Mouse (Mus musculus): ENCODE data around the gene Ric8a. TPM values are rescaled to one million over a fixed set of nuclear protein-coding genes. Genes with fewer than 3 reads are reported as not detected.
A peak's percentile ranks its signal among the peaks of the same experiment; 100 is the strongest.
"Not testable (repeated sequence)": the region's sequence is repeated elsewhere in the genome, so short reads cannot be mapped to it uniquely, and the experiment has no call there.

The Ric8a gene
- polyA plus RNA-seq, 1 experiment from 2014 or later = 68.0 TPM

GRCm38 (mm10) chr7:140880419-140880818 is 23.7 kb downstream of the Ric8a start:
- H3K4me1 ChIP-seq (ENCODE audit: insufficient read depth, low read depth, low read length) = no peaks in the 10 kb centered on the region
- H3K36me3 ChIP-seq (ENCODE audit: insufficient read depth, low read length) = peaks cover 14% of the 10 kb centered on the region; the same call in 1 of the 2 replicates
- 73% methylated on average over 3 of the region's 3 CpGs for WGBS
- H3K4me3 ChIP-seq (ENCODE audit: low read depth, low read length) = no peak overlapping the region
- no peaks in the 10 kb centered on the region for H3K9me3 ChIP-seq (ENCODE audit: low read length)
- no peaks in the 10 kb centered on the region for H3K27me3 ChIP-seq (replicated peaks; ENCODE audit: insufficient read depth, low read length)
- no peak overlapping the region for H3K27ac ChIP-seq (ENCODE audit: low read length)
- H3K9ac ChIP-seq (replicated peaks; ENCODE audit: low read depth) = no peak overlapping the region
- H3K4me2 ChIP-seq (replicated peaks; ENCODE audit: low read depth, low read length) = no peak overlapping the region
- ATAC-seq (no peak), DNase-seq (ENCODE audit: low spot score) (no peak)
- no peak for TF ChIP-seq EP300 (IDR thresholded peaks at IDR 0.05)
- TF ChIP-seq CTCF (IDR thresholded peaks at IDR 0.05) = no peak

DNA sequence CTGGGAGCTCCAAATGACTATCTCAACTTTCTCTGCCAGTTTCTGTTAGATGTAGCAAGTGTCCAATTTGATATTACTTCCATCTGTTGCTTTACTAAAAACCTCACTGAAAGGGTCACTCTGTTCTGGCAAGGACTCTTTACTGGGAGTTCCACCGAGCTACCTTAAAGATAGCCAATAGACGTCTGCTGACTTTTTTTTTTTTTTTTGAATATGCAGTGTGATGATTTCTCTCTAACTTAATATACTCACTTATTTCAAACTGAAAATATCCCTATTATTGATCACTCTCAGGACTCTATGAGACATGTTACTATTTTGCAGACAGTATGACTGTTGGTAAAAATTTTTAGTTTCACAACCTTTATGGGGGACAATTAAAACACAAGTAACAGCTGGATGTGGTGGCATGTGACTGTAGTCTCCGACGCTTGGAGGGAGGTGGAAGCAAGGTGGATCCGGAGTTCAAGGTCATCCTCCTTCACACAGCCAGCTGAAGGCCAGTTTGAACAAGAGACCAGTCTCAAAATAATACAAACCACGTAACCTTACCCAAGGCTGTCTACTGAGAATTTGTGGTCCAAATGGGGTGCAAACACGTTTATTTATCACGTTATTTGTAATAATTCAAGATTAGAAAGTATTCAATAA is 24.2 kb downstream of the Ric8a start:
- Histone ChIP-seq H3K27me3 (replicated peaks; ENCODE audit: insufficient read depth, low read length) (no peaks in the 10 kb centered on the region), H3K4me2 (replicated peaks; ENCODE audit: low read depth, low read length) (peak overlapping the region; percentile 67), H3K4me3 (ENCODE audit: low read depth, low read length) (peak overlapping the region; percentile 73), H3K36me3 (ENCODE audit: insufficient read depth, low read length) (peaks cover 9% of the 10 kb centered on the region; the same call in 1 of the 2 replicates), H3K9me3 (ENCODE audit: low read length) (no peaks in the 10 kb centered on the region), H3K4me1 (ENCODE audit: insufficient read depth, low read depth, low read length) (no peaks in the 10 kb centered on the region), H3K9ac (replicated peaks; ENCODE audit: low read depth) (peak overlapping the region; percentile 58), H3K27ac (ENCODE audit: low read length) (no peak overlapping the region)
- 9% methylated on average over 8 of the region's 8 CpGs for WGBS
- ATAC-seq = no peak
- TF ChIP-seq CTCF (IDR thresholded peaks at IDR 0.05) (no peak), EP300 (IDR thresholded peaks at IDR 0.05) (no peak)
- DNase-seq (ENCODE audit: low spot score) = no peak

DNA sequence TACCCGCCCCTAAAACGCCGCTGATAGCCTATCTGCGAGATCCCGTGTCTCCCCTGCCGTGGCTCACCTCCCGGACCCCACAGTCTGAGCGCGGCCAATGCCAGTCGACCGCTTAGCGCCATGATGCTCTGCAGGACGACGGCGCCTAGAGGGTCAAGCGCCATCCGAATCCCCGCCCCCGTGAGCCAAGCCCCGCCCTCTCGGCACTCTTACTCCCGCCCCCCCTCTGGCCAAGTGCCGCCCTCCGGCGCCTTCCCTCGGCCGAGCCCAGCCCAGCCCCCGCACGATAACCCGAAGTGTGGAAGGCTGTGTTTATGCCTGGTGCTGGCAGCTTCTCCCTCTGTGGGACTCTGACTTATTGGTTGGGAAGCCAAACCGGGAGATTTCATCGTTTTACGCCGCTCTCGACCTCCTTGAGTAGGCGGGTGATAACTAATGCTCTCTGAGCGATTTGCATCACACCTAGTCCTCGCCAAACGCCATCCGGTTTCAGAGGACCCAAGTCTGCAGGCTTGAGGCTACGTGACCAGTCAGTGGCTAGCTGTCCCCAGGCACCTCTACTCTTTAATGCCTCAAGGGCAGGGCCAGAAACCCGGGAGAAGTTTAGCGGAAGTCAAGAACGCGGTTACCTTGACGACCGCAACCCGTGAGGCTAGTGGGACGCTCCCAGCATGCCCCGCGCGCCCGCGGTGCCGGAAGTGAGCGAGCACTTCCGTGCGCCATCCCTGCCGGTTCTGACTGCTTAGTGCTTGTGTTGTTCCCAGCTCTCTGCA is 25.1 kb downstream of the Ric8a start, which contains the start of the genes Psmd13 and Sirt3:
TSS of gene Psmd13 (plus strand) at position 273 of the 773 bp plus-strand sequence.
TSS of gene Sirt3 (minus strand) at position 614 of the 773 bp plus-strand sequence.
- peak; percentile 98 for DNase-seq (ENCODE audit: low spot score)
- ATAC-seq = peak; percentile 97
- Histone ChIP-seq H3K27me3 (replicated peaks; ENCODE audit: insufficient read depth, low read length) (no peaks in the 10 kb centered on the region), H3K4me3 (ENCODE audit: low read depth, low read length) (peak within 1 kb of the TSS; percentile 73), H3K4me1 (ENCODE audit: insufficient read depth, low read depth, low read length) (no peaks in the 10 kb centered on the region), H3K27ac (ENCODE audit: low read length) (peak within 1 kb of the TSS; percentile 77), H3K4me2 (replicated peaks; ENCODE audit: low read depth, low read length) (peak within 1 kb of the TSS; percentile 67), H3K9me3 (ENCODE audit: low read length) (no peaks in the 10 kb centered on the region), H3K36me3 (ENCODE audit: insufficient read depth, low read length) (0 out of 2 replicates have a peak, but pooled peaks cover under 1% of the 10 kb centered on the region), H3K9ac (replicated peaks; ENCODE audit: low read depth) (peak within 1 kb of the TSS; percentile 60)
- WGBS = under 1% methylated on average over 59 of the region's 59 CpGs
- TF ChIP-seq EP300 (IDR thresholded peaks at IDR 0.05) (no peak), CTCF (IDR thresholded peaks at IDR 0.05) (no peak; the same call in 1 of the 2 replicates)

GRCm38 (mm10) chr7:140882469-140882803 is 25.7 kb downstream of the Ric8a start:
- Histone ChIP-seq H3K4me3 (ENCODE audit: low read depth, low read length) (peak overlapping the region; percentile 73), H3K27ac (ENCODE audit: low read length) (peak overlapping the region; percentile 77), H3K9me3 (ENCODE audit: low read length) (no peaks in the 10 kb centered on the region), H3K4me1 (ENCODE audit: insufficient read depth, low read depth, low read length) (no peaks in the 10 kb centered on the region), H3K27me3 (replicated peaks; ENCODE audit: insufficient read depth, low read length) (no peaks in the 10 kb centered on the region), H3K36me3 (ENCODE audit: insufficient read depth, low read length) (peaks cover 4% of the 10 kb centered on the region; the same call in 1 of the 2 replicates), H3K4me2 (replicated peaks; ENCODE audit: low read depth, low read length) (peak overlapping the region; percentile 67), H3K9ac (replicated peaks; ENCODE audit: low read depth) (peak overlapping the region; percentile 60)
- ATAC-seq (peak; percentile 8), DNase-seq (ENCODE audit: low spot score) (no peak)
- no peak for TF ChIP-seq CTCF (IDR thresholded peaks at IDR 0.05)
- no peak for TF ChIP-seq EP300 (IDR thresholded peaks at IDR 0.05)
- 1% methylated on average over 12 of the region's 12 CpGs for WGBS

GRCm38 (mm10) chr7:140890636-140891035 is 33.9 kb downstream of the Ric8a start:
- DNase-seq (ENCODE audit: low spot score); H3K4me3 ChIP-seq (ENCODE audit: low read depth, low read length); H3K4me2 ChIP-seq (replicated peaks; ENCODE audit: low read depth, low read length); H3K9me3 ChIP-seq (ENCODE audit: low read length); H3K4me1 ChIP-seq (ENCODE audit: insufficient read depth, low read depth, low read length); H3K27ac ChIP-seq (ENCODE audit: low read length); ATAC-seq; H3K9ac ChIP-seq (replicated peaks; ENCODE audit: low read depth); H3K27me3 ChIP-seq (replicated peaks; ENCODE audit: insufficient read depth, low read length): not testable (repeated sequence)
- H3K36me3 ChIP-seq (ENCODE audit: insufficient read depth, low read length) = peaks cover 41% of the 10 kb centered on the region
- WGBS = 97% methylated on average over 16 of the region's 16 CpGs

- TF ChIP-seq CTCF (IDR thresholded peaks at IDR 0.05) = no peak
- no peak for TF ChIP-seq EP300 (IDR thresholded peaks at IDR 0.05)
- WGBS = 91% methylated on average over 7 of the region's 7 CpGs
- Histone ChIP-seq H3K9ac (replicated peaks; ENCODE audit: low read depth) (no peak overlapping the region), H3K27ac (ENCODE audit: low read length) (no peak overlapping the region), H3K4me2 (replicated peaks; ENCODE audit: low read depth, low read length) (no peak overlapping the region), H3K4me1 (ENCODE audit: insufficient read depth, low read depth, low read length) (no peaks in the 10 kb centered on the region), H3K36me3 (ENCODE audit: insufficient read depth, low read length) (peaks cover 51% of the 10 kb centered on the region), H3K9me3 (ENCODE audit: low read length) (no peaks in the 10 kb centered on the region), H3K27me3 (replicated peaks; ENCODE audit: insufficient read depth, low read length) (no peaks in the 10 kb centered on the region), H3K4me3 (ENCODE audit: low read depth, low read length) (no peak overlapping the region)
- ATAC-seq (no peak), DNase-seq (ENCODE audit: low spot score) (no peak)
Observed at GRCm38 (mm10) chr7:140894031-140894430, 37.3 kb downstream of the Ric8a start.

Data from lung, postnatal 0 days (tissue).